Mouse (Mus musculus) liver, embryonic 14.5 days (tissue): ENCODE measurements at regions not wholly inside any gene's neighbourhood (a gene's known extent, or its start where the extent isn't known, plus 50 kb on each side); places are given as distances from the start of the nearest gene placed in this dataset.

ENCODE experiments used
- CTCF ChIP-seq: IDR thresholded peaks from 2 replicates; pipeline ENCODE4 v1.5.1; 2016; ENCODE audit warnings: antibody characterized with exemption, low read depth, control low read depth
- EP300 ChIP-seq: IDR thresholded peaks from 2 replicates; pipeline ENCODE4 v1.6.1; 2016; ENCODE audit warnings: antibody characterized with exemption, low read depth

DNA sequence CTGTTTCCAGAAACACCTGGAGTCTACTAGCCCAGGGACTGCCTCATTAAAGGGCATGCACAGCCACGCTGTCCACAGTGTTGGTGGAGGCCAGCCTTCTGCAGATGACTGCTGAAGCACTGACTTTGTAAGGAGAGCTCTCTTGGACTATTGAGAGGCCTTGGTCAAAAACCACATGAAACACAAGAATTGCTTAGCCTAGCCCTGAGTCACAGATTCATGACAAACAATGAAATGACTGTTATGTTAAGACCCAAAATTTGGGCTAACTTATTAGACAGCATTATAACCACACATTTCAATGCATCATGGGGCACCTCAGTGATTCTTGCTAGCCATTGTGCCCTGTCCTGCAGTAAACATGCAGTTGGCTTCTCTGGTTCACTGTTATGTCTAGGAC is 202.1 kb upstream of the Klf4 start:
- TF ChIP-seq CTCF (no peak), EP300 (no peak)
